15 mouse cellular contexts compared by ENCODE assay signal in the genomic region with DNA sequence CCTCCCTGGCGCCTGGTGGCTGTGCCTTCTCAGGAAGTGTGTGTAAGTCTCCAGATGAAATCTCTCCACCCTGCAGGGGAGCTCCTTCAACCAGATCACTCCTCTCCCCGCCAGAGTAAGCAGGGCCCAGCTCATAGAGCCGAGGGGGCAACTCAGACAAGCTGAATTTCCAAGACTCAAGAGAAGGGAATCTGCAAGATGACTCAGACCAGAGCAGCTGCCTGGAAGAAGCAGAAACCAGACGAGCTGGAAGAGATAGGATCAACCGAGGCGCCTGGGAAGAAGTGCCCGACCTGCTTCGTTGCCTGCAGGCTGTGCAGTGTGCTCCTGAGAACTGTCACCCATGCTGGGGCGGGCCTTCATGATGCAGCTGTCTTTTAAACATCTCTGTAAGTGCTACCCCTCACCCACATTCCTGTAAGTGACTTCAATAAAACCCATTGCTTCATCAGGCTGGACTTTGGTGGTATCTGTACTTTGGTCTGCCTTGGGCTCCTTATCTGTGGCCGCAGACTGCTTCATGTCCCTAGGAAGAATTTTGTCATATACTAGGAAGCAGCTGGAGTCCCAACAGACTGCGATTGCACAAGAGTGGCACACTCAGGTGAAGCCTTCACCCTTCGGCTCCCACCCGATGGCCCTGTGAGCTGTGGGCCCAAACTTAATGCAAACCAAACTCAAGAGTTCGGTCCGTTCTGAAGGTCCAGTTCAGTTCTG. TPM values are rescaled to one million over a fixed set of nuclear protein-coding genes. Genes with fewer than 3 reads are reported as not detected.
DNase-seq lines count a peak whose midpoint lies in the region; ATAC-seq and TF ChIP-seq lines count a peak whose summit lies in the region.
"Had no signal": no experiment of that assay in that cellular context is flagged by ENCODE, and none has a peak within 500 bp of the region (broad histone marks: within the 10 kb centered on the region; RNA-seq: fewer than 3 reads in every experiment).

No protein-coding gene starts in this region.

- TF ChIP-seq CTCF in C2C12 (IDR thresholded peaks at IDR 0.05; ENCODE audit: control insufficient read depth, insufficient read depth, insufficient read length) = no peak

- no peaks in the 10 kb centered on the region for H3K36me3 ChIP-seq in heart, embryonic 12.5 days
- H3K36me3 ChIP-seq in C2C12 (ENCODE audit: control insufficient read depth, insufficient read depth) = no peaks in the 10 kb centered on the region
- no peaks in the 10 kb centered on the region for H3K36me3 ChIP-seq in liver, embryonic 15.5 days (replicated peaks)
- H3K36me3 ChIP-seq: hindbrain, embryonic 12.5 days had no signal

- no peak for DNase-seq in heart, postnatal 25 days (ENCODE audit: low spot score)
- DNase-seq in brain, adult 2 months (ENCODE audit: low read depth, low spot score) = peak; percentile 21
- DNase-seq in c-Kit-positive CD71-positive TER-119-positive erythroid progenitor cells, embryonic 14.5 days (ENCODE audit: low spot score) = no peak
- DNase-seq in cerebellum, postnatal 36 days = no peak
- no peak for DNase-seq in embryo, embryonic 11 days
- DNase-seq: kidney, postnatal 10 days had no signal

- peaks cover 9% of the 10 kb centered on the region for H3K4me1 ChIP-seq in heart, embryonic 12.5 days (replicated peaks)
- H3K4me1 ChIP-seq in liver, embryonic 15.5 days (replicated peaks) = peaks cover 15% of the 10 kb centered on the region

- H3K27me3 ChIP-seq in heart, embryonic 12.5 days (replicated peaks) = peaks cover 7% of the 10 kb centered on the region; the same call in 1 of the 2 replicates
- H3K27me3 ChIP-seq in C2C12 (ENCODE audit: control insufficient read depth, insufficient read depth, insufficient read length) = no peaks in the 10 kb centered on the region
- H3K27me3 ChIP-seq in liver, embryonic 15.5 days = no peaks in the 10 kb centered on the region
- H3K27me3 ChIP-seq: hindbrain, embryonic 12.5 days had no signal

- peak; percentile 43; the same call in 1 of the 2 replicates for ATAC-seq in heart, embryonic 12.5 days (ENCODE audit: insufficient number of reproducible peaks, low FRiP score)
- ATAC-seq in liver, embryonic 15.5 days (ENCODE audit: insufficient read depth) = no peak
- ATAC-seq: midbrain, embryonic 16.5 days had no signal

- H3K9me3 ChIP-seq in heart, embryonic 12.5 days (replicated peaks) = no peaks in the 10 kb centered on the region
- H3K9me3 ChIP-seq in liver, embryonic 15.5 days (replicated peaks) = no peaks in the 10 kb centered on the region
- H3K9me3 ChIP-seq: hindbrain, embryonic 12.5 days had no signal

- H3K4me3 ChIP-seq in heart, embryonic 12.5 days = no peak overlapping the region
- no peak overlapping the region for H3K4me3 ChIP-seq in C2C12 (ENCODE audit: insufficient read depth, poor library complexity, severe bottlenecking)
- no peak overlapping the region for H3K4me3 ChIP-seq in liver, embryonic 15.5 days (replicated peaks)
- H3K4me3 ChIP-seq: hindbrain, embryonic 12.5 days had no signal

- no peak overlapping the region for H3K27ac ChIP-seq in heart, embryonic 12.5 days (ENCODE audit: poor library complexity, severe bottlenecking)
- no peak overlapping the region for H3K27ac ChIP-seq in liver, embryonic 15.5 days (replicated peaks)
- H3K27ac ChIP-seq: hindbrain, embryonic 12.5 days had no signal

- H3K9ac ChIP-seq in heart, embryonic 12.5 days = no peak overlapping the region
- H3K9ac ChIP-seq in liver, embryonic 15.5 days = no peak overlapping the region
- H3K9ac ChIP-seq: hindbrain, embryonic 12.5 days had no signal

- intact Hi-C loops in heart, postnatal 25 days (cut with DNase I) = loop anchor here (1.0 kb wide), 1 partner anchor 78 kb away; no protein-coding TSS in a partner anchor

- H3ac ChIP-seq in C2C12 (ENCODE audit: control insufficient read depth, insufficient read length, low read depth) = no peak overlapping the region

- WGBS in heart, embryonic 12.5 days = 32% methylated on average over 15 of the region's 15 CpGs
- WGBS in liver, embryonic 15.5 days (ENCODE audit: insufficient replicate concordance) = 20% methylated on average over 15 of the region's 15 CpGs

- no peaks in the 10 kb centered on the region for H3K79me2 ChIP-seq in C2C12 (ENCODE audit: control insufficient read depth, insufficient read depth)

- H3K79me3 ChIP-seq in C2C12 (ENCODE audit: low read depth) = no peaks in the 10 kb centered on the region

- no peak overlapping the region for H3K4me2 ChIP-seq in heart, embryonic 12.5 days
- H3K4me2 ChIP-seq in liver, embryonic 15.5 days = peak overlapping the region; percentile 3; the same call in 1 of the 2 replicates
- H3K4me2 ChIP-seq: hindbrain, embryonic 12.5 days had no signal

TF ChIP-seq in C2C12, 6 proteins besides CTCF, POLR2A, EP300 and RAD21:
- TF ChIP-seq MYOD1 (IDR thresholded peaks at IDR 0.05; ENCODE audit: control insufficient read depth, insufficient read length, low read depth) (peak; percentile 50), CEBPB (IDR thresholded peaks at IDR 0.05; ENCODE audit: low read depth) (no peak)

RNA-seq across cellular contexts. Expression of gene Ccr4, which starts 1.8 kb away (rescaled TPM):
- polyA plus RNA-seq in heart, embryonic 12.5 days (2016; fragmentation: Nextera tagmentation; extraction: Ambion mirVana) = not detected in 2 replicates
- not detected for total RNA-seq in heart, postnatal 25 days (2021)
- polyA plus RNA-seq in C2C12 (2012; fragmentation: generic; extraction: Trizol) = not detected
- not detected in 2 replicates for polyA plus RNA-seq in liver, embryonic 15.5 days (2015; fragmentation: Nextera tagmentation; extraction: Ambion mirVana)
- total RNA-seq: left cerebral cortex, adult 18-20 months had no signal
- polyA plus RNA-seq: cortical plate, adult 2 months; hindbrain, embryonic 12.5 days; midbrain, embryonic 16.5 days had no signal

RNA-seq across cellular contexts. Expression of gene C130032M10Rik, which starts 12.6 kb away (rescaled TPM):
- 0.64 and 1.3 TPM in 2 replicates for polyA plus RNA-seq in heart, embryonic 12.5 days (2016; fragmentation: Nextera tagmentation; extraction: Ambion mirVana)
- not detected for total RNA-seq in heart, postnatal 25 days (2021)
- not detected for polyA plus RNA-seq in C2C12 (2012; fragmentation: generic; extraction: Trizol)
- polyA plus RNA-seq in liver, embryonic 15.5 days (2015; fragmentation: Nextera tagmentation; extraction: Ambion mirVana) = not detected in 2 replicates
- total RNA-seq: left cerebral cortex, adult 18-20 months had no signal
- polyA plus RNA-seq: cortical plate, adult 2 months; gonadal fat pad, adult 2 months; midbrain, embryonic 16.5 days; testis, adult 2 months had no signal
